Mouse (Mus musculus) ES-CJ7 (cell line): Measurements from ENCODE around the gene Mst1r.

ENCODE experiments used
- DNase-seq: peaks from one replicate; pipeline ENCODE4 v3.0.0; 2011; ENCODE audit warnings: low read depth, low spot score

Mst1r gene

DNA sequence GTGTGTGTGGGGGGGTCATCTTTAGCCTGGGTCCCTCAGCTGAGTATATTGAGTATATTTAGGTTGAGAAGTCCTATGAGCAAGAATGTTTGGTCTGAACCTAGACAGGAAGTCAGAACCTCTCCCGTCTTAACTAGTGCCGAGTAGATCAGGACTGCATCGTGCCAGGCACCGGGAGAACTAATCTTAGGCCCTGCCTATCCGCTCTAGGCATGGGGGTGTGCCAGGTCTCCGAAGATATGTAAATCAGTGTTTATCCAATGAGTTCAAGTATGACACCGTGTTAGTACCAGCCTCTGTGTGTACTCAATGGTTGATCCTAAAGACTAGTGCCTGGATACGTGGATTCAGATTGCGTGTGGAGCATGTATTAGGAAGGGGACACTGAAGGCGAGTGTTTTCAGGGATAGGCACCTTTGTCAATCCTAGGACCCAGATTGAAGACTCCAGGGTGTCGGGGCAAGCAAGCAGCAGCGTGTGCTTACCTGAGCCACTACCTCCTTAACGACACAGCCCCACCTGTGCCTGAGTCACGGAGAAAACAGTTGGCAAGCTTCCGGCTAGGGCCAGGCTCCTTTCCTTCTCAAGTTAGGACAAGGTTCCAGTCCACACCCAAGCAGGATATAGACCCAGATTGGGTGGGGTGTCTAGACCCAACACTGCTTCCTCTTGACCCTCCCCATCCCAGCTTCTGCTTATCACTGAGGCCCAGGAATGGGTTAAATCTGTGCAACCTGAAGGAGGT lies 3.5 kb downstream of the Mst1r start:
- no peak for DNase-seq

DNA sequence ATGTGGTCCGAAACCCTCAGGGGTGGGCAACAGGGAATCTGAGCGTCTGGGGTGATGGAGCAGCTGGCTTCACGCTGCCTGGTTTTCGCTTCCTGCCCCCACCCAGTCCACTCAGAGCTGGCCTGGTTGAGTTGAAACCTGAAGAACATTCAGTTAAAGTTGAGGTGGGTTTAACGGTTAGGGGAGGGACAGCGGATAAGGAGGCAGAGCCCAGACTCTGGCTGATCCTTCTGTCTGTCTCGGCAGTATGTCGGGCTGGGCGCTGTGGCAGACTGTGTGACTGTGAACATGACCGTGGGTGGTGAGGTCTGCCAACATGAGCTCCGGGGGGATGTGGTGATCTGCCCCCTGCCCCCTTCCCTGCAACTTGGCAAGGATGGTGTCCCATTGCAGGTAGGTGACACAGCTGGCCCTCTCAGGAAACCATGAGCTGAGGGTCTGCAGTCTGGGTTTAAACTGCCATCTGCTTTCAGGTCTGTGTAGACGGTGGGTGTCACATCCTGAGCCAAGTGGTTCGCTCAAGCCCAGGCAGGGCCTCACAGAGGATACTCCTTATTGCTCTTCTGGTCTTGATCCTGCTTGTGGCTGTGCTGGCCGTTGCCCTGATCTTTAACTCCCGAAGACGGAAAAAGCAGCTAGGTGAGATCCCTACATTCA lies 8.2 kb downstream of the Mst1r start:
- no peak for DNase-seq

DNA sequence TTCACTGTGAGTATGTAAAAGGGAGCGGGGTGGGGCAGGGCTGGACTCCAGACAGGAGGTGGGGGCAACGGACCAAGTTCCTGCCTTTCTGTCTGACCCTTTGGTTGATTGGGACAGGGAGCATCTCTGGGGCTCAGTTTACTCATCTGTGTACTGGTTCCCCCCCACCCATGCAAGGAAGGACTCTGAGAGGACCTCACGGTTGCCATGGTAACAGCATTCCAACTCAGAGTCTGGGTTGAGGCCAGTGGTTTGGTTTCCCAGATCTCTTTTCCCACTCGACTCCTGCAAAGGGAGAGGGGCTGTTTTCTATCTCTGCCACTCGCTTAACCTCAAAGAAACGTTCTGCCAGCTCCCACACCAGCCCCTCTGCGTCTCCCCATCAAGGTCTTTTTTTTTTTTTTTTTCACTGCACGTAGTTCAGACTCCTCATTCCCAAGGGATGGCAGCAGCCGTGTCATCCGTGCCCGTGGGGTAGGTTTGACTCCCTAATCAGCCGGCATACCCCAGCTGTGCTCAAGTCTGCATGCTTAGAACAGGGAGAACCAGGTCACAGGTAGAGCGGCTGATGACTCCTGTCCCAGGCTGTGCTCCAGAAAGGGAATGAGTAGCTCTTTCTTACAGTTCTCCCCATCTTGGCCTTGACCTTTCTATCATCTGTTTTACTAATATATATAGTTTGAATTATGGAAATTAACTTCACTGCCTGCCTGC lies 11.4 kb downstream of the Mst1r start:
- peak; percentile 55 for DNase-seq

DNA sequence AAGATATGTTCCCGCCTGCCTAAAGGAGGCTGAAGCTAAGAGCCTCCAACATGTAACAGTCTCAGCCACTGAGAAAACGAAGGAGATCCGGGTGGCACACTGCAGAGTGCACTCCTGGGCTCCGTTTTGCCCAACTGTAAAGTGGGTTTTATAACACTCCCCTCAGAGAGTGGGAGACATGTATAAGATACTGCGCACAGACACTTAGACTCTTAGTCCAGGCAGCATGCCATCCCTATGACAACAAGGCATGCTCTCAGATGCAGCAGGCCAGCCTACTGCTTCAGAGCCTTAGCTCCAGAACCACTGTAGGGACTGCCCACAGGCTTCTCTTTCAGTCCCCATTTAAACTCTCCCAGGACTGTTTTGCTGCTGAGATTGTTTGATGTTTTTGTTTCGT lies 12.2 kb downstream of the Mst1r start:
- DNase-seq = no peak

DNA sequence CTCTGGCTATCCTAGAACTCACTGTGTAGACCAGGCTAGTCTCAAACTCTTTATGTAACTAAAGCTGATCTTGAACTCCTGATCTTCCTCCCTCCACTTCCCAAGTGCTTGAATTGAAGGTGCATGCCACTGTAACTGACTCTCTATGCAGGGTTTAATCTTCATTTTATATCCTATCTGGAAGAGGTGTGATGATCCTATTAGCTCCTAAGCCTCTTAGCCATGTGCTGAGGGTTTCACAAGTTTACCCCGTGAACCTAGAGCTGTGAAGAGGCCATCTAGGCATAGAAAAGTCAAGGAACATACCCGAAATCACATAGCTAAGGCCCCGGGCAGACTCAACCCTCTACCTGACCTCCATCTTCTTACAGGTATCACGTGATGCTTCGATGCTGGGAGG lies 12.8 kb downstream of the Mst1r start:
- DNase-seq = no peak

DNA sequence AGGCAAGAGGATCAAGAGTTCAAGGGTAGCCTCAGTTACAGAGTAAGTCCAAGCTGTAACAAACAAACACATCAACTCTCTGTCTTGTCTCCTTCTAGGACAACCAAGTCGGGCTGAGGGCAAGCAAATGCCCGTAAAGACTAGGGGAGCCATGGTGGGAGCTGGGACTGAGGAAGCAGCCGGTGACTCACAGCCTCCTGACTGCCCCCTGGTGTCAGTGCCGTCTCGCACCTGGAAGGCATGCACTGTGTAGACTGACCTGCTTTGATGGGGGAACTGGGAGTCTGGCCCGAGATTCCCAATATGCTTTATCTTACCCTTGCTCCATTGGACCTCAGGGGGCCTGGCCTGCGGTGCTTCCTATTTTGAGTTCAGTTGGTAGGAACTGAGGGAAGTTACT lies 16.3 kb downstream of the Mst1r start:
- peak; percentile 77 for DNase-seq

DNA sequence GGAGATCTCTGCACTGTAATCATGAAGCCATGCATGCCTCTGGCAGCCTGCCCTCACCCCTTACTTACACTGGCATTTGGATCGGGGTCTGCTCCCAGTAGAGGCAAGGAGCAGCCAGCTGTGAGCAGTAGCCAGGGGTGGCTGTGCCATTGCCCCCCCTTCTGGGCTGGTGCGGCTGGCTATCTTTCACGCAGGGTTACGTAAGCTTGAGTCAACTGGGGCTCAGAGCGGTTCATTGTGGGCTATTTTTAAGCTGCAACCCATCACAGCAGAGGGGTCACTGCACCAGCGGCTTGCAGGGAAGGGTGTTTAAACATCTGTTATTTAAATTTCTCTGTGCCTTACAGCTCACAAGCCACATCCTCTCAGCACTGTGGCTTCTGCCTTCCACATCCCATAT lies 17.3 kb downstream of the Mst1r start:
- DNase-seq = no peak

DNA sequence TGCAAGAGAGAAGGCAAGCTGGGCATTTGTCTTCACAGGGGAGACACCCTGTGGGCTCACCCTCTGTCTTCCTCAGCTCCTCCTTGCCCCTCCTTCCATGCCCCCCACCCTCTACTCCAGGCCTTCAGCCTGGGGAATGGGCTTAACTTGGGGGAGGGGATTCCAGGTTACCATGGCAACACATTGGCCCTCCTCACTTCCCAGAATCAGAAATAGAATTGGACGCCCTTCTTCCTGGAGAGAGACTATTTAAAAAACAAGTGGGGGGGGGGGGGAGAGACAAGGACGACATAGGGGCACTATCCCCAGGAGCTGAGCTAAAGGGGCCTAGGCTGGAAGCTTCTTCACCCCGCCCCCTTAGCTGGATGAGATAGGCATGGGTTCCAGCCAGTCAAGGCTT lies 18.6 kb downstream of the Mst1r start:
- DNase-seq = peak; percentile 17

DNA sequence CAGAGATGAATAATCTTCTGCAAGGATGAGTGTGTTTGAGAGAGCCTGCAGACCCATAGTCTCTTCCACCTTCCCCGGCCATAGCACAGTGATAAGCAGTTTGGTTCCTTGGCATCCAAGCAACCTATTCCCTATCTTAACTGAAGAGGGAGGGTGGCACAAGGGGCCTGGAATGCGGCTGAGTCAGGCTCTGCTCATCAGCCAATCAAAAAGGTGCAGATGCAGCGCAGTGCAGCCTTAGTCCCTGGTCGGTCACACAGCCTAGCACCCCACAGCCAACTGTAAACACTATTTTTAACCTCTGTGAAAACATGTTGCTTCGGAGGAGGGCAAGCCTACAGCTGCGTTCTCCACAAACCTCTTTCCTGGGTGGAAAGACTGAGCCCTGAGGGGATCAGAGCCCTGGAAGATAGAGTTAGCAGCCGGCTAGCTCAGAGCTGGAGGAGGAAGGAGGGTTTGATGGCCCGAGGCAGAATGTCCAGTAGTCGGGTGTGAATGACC lies 20.3 kb downstream of the Mst1r start:
- no peak for DNase-seq

DNA sequence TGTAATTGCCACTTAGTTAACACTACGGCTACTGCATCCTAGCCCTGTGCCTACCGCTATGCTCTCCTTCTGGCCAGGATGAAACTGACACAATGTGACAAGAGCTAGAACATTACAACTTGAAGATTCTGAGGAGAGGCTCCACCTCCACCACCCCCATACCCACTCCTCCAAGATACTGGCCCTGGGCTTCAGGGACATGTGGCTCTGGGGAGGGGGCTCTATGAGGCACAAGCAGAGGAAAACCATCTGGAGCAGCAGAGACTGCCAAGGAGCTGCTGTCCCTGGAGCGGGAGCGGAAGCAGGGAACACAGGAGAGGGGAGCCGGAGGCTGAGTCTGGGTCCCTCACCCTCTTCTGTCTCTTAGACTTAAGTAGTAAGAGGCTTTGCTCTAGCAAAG lies 21.1 kb downstream of the Mst1r start:
- no peak for DNase-seq

DNA sequence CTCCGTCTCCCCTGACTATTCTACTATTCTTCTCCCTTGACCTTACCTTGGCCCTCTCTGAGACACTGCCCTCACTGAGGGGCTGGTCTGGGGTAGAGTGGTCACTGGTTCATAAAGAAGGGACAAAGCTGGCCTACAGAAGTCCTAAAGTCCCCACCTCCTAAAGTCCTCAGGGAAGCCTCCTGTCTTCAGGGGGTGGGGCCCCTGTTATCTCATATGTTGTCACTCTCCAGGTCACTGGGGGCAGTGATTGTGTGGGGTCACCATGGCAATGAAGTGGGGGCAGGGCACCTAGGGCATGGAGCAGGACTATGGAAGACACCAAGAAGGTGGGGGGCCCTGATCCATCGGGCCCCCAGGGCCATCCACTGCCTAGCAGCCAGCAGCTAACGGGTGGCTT lies 21.5 kb downstream of the Mst1r start, which contains the start of gene Actl11:
Gene Actl11 (plus strand): TSS at position 301 of the 400 bp plus-strand sequence.
- DNase-seq = no peak

DNA sequence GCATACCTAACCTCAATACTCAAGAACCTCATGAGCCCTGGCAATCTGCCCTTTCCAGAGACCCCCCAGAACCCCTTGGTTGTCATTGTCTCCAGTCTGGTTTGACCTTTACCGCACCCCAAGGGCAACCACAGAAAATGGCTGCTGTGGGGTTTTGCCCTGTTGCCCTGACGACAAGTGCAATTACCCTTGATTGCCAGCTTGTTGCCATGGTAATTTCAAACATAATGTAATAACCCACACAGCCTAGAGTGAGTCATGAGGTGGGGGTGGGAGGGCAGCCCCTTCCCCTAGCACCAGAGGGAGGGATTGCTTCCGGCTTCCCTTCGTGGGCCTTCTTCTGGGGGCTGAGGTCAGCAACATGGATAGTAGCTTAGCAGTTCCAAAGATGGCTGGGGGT lies 25.5 kb downstream of the Mst1r start:
- DNase-seq = no peak

DNA sequence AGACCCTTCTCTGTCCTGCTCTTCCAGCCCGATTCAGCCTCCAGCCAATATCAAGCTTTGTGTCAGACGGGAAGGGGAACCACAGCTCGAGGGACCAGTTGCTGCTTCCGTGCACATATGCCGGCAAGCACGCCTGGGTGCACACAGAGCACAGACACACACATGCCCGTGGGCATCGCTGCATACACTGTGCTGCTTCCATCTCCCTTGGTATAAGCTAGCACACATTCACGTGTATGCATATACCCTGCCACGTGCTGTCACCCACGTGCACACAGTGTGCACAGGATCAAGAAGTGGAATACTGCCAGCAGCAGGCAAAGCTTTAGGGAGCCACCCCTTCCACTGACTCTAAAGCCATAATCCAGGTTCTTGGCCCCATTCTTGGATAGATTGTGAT lies 27.5 kb downstream of the Mst1r start:
- no peak for DNase-seq

DNA sequence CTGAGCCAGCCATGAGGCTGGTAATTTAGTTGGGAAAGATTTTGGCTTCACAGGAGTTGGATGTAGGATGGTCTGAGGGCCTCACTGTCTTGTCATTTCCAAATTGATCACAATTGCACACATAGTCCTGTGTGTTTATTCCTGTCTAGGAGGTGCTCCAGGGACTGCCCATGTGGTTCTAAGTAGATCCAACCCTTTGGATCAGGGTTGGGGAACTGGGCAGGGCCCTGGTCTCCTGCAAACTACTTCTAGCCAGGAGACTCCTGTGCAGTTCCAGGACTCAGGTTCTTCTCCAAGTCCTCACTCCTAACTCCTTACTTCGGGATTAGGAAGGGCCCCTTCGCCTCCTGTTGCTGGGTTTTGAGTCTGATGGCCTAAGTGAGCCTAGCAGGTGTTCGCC lies 28.7 kb downstream of the Mst1r start, which contains the start of gene Camkv:
Gene Camkv (plus strand): TSS at position 301 of the 400 bp plus-strand sequence.
- no peak for DNase-seq

DNA sequence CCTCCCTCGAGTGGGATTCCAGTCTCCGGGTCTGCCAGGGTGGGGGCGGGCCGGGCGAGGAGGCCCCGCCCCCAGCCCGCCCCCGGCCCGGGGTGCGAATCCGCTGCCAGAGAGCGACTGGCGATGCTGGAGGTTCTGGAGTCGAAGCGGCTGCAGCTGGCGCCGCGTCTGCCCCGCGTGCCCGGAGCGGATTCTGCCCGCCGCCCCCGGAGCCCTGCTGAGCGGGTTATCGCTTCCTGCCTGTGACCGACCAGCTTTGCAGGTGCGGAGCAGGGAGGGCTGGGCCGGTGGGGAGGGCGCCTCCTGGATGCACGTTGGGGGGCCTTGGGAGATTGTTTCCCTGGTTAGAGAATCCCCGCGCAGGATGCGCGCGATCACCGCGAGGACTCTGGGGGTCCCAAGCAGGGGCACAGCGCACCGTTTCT lies 29.1 kb downstream of the Mst1r start:
- DNase-seq = no peak

DNA sequence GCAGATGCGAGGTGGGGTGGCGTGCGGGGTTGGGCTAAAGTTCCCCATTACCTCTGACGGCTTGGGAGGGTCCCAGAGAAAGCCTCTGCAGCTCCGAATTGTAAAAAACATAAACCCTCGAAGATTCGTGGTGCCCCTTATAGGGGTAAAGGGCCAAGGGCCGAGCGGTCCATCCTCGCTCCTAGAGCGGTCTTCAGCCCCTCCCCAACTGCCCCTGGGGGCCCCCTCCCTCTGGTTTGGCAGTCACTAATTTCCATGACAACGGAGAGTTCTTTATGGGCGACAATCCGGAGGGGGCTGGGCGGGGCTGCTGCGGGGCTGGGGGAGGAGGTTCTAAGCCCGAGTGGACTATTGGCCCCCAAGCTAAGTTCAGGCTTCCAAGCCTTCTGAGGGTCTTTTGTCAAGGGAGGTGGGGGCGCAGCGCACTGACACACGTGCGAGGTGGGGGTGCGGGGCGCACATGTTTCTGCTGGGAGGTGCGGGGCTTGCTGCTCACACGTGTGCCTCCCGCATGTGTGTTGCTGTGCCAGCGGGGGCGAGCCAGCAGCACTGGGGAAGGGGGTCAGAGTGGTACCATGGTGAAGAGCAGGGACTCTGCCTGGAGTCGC lies 29.6 kb downstream of the Mst1r start:
- peak; percentile 62 for DNase-seq

DNA sequence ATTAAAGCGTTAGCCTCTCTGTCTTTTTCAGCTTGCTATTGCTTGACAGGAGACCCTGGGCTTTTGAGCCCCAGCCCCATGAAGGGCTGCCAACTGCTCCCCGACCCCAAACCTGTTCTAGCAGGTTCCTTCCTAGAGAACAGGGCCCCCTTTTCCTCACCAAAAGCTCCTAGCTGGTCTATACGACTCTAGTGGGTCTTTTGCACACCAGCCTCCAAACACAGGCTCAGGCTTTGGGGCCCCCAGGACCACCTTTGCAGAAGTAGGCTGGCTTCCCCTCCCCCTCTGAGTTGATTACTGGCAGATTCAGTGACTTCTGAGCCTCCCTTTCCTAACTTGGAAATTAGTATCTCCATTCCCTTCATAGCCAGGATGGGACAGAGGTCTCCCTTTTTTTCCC lies 30.2 kb downstream of the Mst1r start:
- no peak for DNase-seq

DNA sequence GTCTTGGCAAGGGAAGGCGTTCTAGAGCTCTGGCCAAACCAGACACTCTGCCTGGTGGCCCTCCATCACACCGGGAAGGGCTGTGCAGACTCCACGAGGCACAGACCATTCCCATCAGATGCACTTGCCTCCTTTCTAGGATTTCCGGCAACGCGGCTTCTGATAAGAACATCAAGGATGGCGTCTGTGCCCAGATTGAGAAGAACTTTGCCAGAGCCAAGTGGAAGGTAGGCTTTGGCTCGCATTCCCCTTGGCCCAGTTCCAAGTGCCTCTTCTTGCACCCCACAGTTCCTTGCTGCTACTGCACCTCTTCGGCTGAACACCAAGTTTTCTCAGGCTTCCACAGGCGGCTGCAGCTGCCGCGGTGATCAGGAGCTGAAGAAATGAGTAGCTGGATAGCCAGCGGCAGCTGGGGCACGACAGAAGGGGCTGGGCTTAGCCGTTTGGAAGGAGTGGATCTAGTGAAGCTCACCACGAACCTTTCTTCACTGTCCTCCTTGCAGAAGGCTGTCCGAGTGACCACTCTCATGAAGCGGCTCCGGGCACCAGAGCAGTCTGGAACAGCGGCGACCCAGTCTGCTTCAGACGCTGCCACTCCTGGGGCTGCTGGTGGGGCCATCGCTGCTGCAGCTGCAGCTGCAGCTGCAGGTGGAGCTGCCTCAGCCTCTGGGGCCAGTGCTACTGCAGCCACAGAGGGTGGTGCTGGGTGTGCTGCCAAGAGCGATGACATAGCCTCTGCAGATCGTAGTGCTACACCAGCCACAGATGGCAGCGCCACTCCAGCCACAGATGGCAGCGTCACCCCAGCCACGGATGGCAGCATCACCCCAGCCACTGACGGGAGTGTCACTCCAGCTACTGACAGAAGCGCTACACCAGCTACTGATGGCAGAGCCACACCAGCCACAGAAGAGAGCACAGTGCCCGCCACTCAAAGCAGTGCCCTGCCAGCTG lies 40.8 kb downstream of the Mst1r start:
- DNase-seq = no peak

DNA sequence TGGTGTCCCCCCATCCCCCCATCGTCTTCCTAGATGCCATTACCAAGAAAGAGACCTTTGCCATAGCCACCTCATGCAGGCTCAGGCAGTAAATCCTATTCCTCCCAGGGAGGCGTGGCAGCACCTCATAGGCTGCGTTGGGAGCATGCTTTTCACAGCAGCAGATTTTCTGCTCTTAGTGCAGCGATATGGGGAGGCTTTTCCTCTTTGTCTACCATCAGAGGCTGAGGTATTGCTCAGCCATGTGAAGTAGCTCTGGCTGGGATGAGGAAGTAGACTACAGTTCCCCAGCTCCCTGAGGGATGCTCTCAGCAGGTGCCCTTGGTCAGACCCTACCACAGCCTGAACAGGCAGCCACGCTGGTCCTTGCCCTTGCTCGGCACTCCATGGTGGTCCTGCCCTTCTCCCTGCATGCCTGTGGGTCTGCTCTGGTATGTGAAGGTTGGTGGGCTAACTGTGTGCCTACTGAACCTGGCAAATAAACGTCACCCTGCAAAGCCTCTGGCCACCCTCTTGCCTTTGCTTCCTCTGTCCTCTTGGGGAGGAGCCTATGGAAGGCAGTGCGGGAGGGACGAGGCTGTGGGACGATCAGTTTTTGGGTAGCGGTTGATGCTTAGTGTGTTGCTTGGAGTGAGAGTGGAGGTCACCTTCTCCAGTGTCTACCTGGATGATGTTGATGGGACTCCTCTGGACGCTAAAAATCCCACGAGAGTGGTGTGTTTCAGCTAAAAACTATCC lies 42.7 kb downstream of the Mst1r start:
- no peak for DNase-seq

DNA sequence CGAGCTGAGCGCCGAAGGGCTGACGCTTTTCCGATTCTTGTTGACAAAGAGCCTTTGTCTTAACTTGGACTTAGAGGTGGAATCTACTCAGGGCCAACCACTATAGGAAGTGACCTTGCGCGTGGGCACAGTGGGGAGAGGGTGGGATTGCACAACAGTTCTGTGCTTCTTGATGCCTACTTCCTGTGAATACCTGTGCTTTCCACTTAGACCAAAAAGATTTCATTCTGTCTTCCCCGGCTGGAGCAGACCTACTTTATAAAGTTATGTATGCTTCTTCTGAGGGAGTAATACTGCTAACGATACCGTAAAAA lies 43.2 kb downstream of the Mst1r start, which contains the start of gene Traip:
Gene Traip (plus strand): TSS at position 215 of the 314 bp plus-strand sequence.
- no peak for DNase-seq
